Mouse (Mus musculus) bone marrow, adult 2 months (tissue): Measurements from ENCODE around the gene Cox6a1.

Experiments
- CTCF ChIP-seq: fragments of 200-500 bp; IDR thresholded peaks from 2 replicates; pipeline ENCODE4 v1.5.1; 2011; ENCODE audit warnings: low read length, control low read depth; ENCODE audit not compliant: control insufficient read depth, insufficient read depth
- POLR2A ChIP-seq: fragments of 200-500 bp; IDR thresholded peaks from 2 replicates; pipeline ENCODE4 v1.6.1; 2011; ENCODE audit warnings: low read depth, mild to moderate bottlenecking, control low read depth, low read length, borderline replicate concordance; ENCODE audit not compliant: control insufficient read depth

GRCm38 (mm10) chr5:115317645-115318328 is 31.0 kb downstream of the Cox6a1 start:
- TF ChIP-seq POLR2A (no peak), CTCF (no peak)
